Mouse (Mus musculus) erythroblast, embryonic 14.5 days (primary cell): ENCODE results near the gene Fndc10.

Experiments used
- GATA1 ChIP-seq: IDR thresholded peaks from 2 replicates; pipeline ENCODE4 v1.6.1; 2012; ENCODE audit warnings: low read length, inconsistent platforms, mixed read lengths
- TAL1 ChIP-seq: IDR thresholded peaks from 3 replicates; pipeline ENCODE4 v1.6.1; 2012; ENCODE audit warnings: low read length, inconsistent platforms, mixed read lengths

- TF ChIP-seq TAL1, result no peak
- no peak for TF ChIP-seq GATA1
These were observed 48.4 kb upstream of the Fndc10 start for GRCm38 (mm10) chr4:155645721-155646120.
